Mouse (Mus musculus): Measurements from ENCODE around the gene Rpf1. TPM values are rescaled to one million over a fixed set of nuclear protein-coding genes. Genes with fewer than 3 reads are reported as not detected.

Gene Rpf1
- polyA plus RNA-seq (2016; fragmentation: Nextera tagmentation; extraction: Ambion mirVana) = 49.2 and 50.4 TPM in 2 replicates

GRCm38 (mm10) chr3:146520798-146521651 lies at the start of gene Rpf1:
Gene Rpf1, minus strand, starts transcription at chr3:146521429.
- ATAC-seq = peak; percentile 95
- H3K27me3 ChIP-seq (replicated peaks) = no peaks in the 10 kb centered on the region
- peak within 1 kb of the TSS; percentile 88 for H3K9ac ChIP-seq
- H3K4me1 ChIP-seq = peaks cover 14% of the 10 kb centered on the region
- peak within 1 kb of the TSS; percentile 88 for H3K4me3 ChIP-seq
- peak within 1 kb of the TSS; percentile 71 for H3K4me2 ChIP-seq
- no peaks in the 10 kb centered on the region for H3K9me3 ChIP-seq (replicated peaks)
- H3K27ac ChIP-seq = peak within 1 kb of the TSS; percentile 97
- under 1% methylated on average over 79 of the region's 82 CpGs for WGBS (ENCODE audit: insufficient replicate concordance)
- peaks cover 25% of the 10 kb centered on the region for H3K36me3 ChIP-seq

GRCm38 (mm10) chr3:146570939-146571338 lies 49.7 kb upstream of the Rpf1 start:
- ATAC-seq = no peak
- Histone ChIP-seq H3K27ac (no peak overlapping the region), H3K4me2 (no peak overlapping the region), H3K9me3 (replicated peaks) (no peaks in the 10 kb centered on the region), H3K36me3 (no peaks in the 10 kb centered on the region), H3K4me1 (no peaks in the 10 kb centered on the region), H3K9ac (no peak overlapping the region), H3K4me3 (no peak overlapping the region), H3K27me3 (replicated peaks) (no peaks in the 10 kb centered on the region)
- WGBS (ENCODE audit: insufficient replicate concordance) = 74% methylated on average over 6 of the region's 6 CpGs

- peak; percentile 73 for ATAC-seq
- 68% methylated on average over 10 of the region's 10 CpGs for WGBS (ENCODE audit: insufficient replicate concordance)
- Histone ChIP-seq H3K4me1 (no peaks in the 10 kb centered on the region), H3K4me3 (no peak within 1 kb of the TSS), H3K27ac (peak within 1 kb of the TSS; percentile 43), H3K9ac (no peak within 1 kb of the TSS), H3K4me2 (no peak within 1 kb of the TSS), H3K36me3 (no peaks in the 10 kb centered on the region), H3K27me3 (replicated peaks) (no peaks in the 10 kb centered on the region), H3K9me3 (replicated peaks) (no peaks in the 10 kb centered on the region)
These were observed 49.0 kb upstream of the Rpf1 start, which contains the start of gene Uox for GRCm38 (mm10) chr3:146570148-146570782. Gene Uox, plus strand, starts transcription at chr3:146570426.

GRCm38 (mm10) chr3:146569594-146569993 lies 48.4 kb upstream of the Rpf1 start:
- no peak overlapping the region for H3K9ac ChIP-seq
- H3K4me3 ChIP-seq = no peak overlapping the region
- no peaks in the 10 kb centered on the region for H3K4me1 ChIP-seq
- ATAC-seq = no peak
- no peaks in the 10 kb centered on the region for H3K9me3 ChIP-seq (replicated peaks)
- peak overlapping the region; percentile 43 for H3K27ac ChIP-seq
- H3K36me3 ChIP-seq = no peaks in the 10 kb centered on the region
- 63% methylated on average over 3 of the region's 3 CpGs for WGBS (ENCODE audit: insufficient replicate concordance)
- H3K4me2 ChIP-seq = no peak overlapping the region
- no peaks in the 10 kb centered on the region for H3K27me3 ChIP-seq (replicated peaks)

GRCm38 (mm10) chr3:146567884-146568530 lies 46.8 kb upstream of the Rpf1 start:
- Histone ChIP-seq H3K27me3 (replicated peaks) (no peaks in the 10 kb centered on the region), H3K9me3 (replicated peaks) (no peaks in the 10 kb centered on the region), H3K4me2 (no peak overlapping the region), H3K36me3 (no peaks in the 10 kb centered on the region), H3K27ac (no peak overlapping the region), H3K9ac (no peak overlapping the region), H3K4me3 (no peak overlapping the region), H3K4me1 (no peaks in the 10 kb centered on the region)
- 53% methylated on average over 9 of the region's 9 CpGs for WGBS (ENCODE audit: insufficient replicate concordance)
- no peak for ATAC-seq

- H3K36me3 ChIP-seq = no peaks in the 10 kb centered on the region
- no peak for ATAC-seq
- H3K4me3 ChIP-seq = no peak overlapping the region
- no peak overlapping the region for H3K4me2 ChIP-seq
- no peaks in the 10 kb centered on the region for H3K27me3 ChIP-seq (replicated peaks)
- WGBS (ENCODE audit: insufficient replicate concordance) = 73% methylated on average over 7 of the region's 7 CpGs
- H3K27ac ChIP-seq = no peak overlapping the region
- H3K9me3 ChIP-seq (replicated peaks) = no peaks in the 10 kb centered on the region
- H3K9ac ChIP-seq = no peak overlapping the region
- no peaks in the 10 kb centered on the region for H3K4me1 ChIP-seq
These were observed 46.1 kb upstream of the Rpf1 start for GRCm38 (mm10) chr3:146567366-146567765.

GRCm38 (mm10) chr3:146565065-146565411 lies 43.8 kb upstream of the Rpf1 start:
- Histone ChIP-seq H3K4me2 (no peak overlapping the region), H3K27ac (no peak overlapping the region), H3K27me3 (replicated peaks) (no peaks in the 10 kb centered on the region), H3K4me1 (no peaks in the 10 kb centered on the region), H3K9me3 (replicated peaks) (no peaks in the 10 kb centered on the region), H3K9ac (no peak overlapping the region), H3K36me3 (no peaks in the 10 kb centered on the region), H3K4me3 (no peak overlapping the region)
- no peak for ATAC-seq
- 77% methylated on average over 1 of the region's 1 CpGs for WGBS (ENCODE audit: insufficient replicate concordance)

GRCm38 (mm10) chr3:146564268-146565064 lies 43.2 kb upstream of the Rpf1 start:
- Histone ChIP-seq H3K9ac (no peak overlapping the region), H3K4me1 (no peaks in the 10 kb centered on the region), H3K27ac (no peak overlapping the region), H3K9me3 (replicated peaks) (no peaks in the 10 kb centered on the region), H3K4me2 (no peak overlapping the region), H3K36me3 (no peaks in the 10 kb centered on the region), H3K27me3 (replicated peaks) (no peaks in the 10 kb centered on the region), H3K4me3 (no peak overlapping the region)
- WGBS (ENCODE audit: insufficient replicate concordance) = 39% methylated on average over 14 of the region's 14 CpGs
- no peak for ATAC-seq

- no peak for ATAC-seq
- 78% methylated on average over 7 of the region's 7 CpGs for WGBS (ENCODE audit: insufficient replicate concordance)
- Histone ChIP-seq H3K36me3 (no peaks in the 10 kb centered on the region), H3K9ac (no peak overlapping the region), H3K4me1 (no peaks in the 10 kb centered on the region), H3K4me2 (no peak overlapping the region), H3K4me3 (no peak overlapping the region), H3K27me3 (replicated peaks) (0 out of 2 replicates have a peak, but pooled peaks cover 3% of the 10 kb centered on the region), H3K27ac (no peak overlapping the region), H3K9me3 (replicated peaks) (no peaks in the 10 kb centered on the region)
These were observed 41.7 kb upstream of the Rpf1 start for GRCm38 (mm10) chr3:146562936-146563335.

- Histone ChIP-seq H3K9ac (no peak overlapping the region), H3K9me3 (replicated peaks) (no peaks in the 10 kb centered on the region), H3K4me2 (no peak overlapping the region), H3K4me1 (no peaks in the 10 kb centered on the region), H3K27me3 (replicated peaks) (0 out of 2 replicates have a peak, but pooled peaks cover 3% of the 10 kb centered on the region), H3K4me3 (no peak overlapping the region), H3K27ac (no peak overlapping the region), H3K36me3 (no peaks in the 10 kb centered on the region)
- no peak for ATAC-seq
- WGBS (ENCODE audit: insufficient replicate concordance) = 67% methylated on average over 6 of the region's 6 CpGs
These were observed 36.3 kb upstream of the Rpf1 start for GRCm38 (mm10) chr3:146557507-146557906.

- ATAC-seq = no peak
- no peaks in the 10 kb centered on the region for H3K9me3 ChIP-seq (replicated peaks)
- WGBS (ENCODE audit: insufficient replicate concordance) = 64% methylated on average over 1 of the region's 1 CpGs
- H3K9ac ChIP-seq = no peak overlapping the region
- no peaks in the 10 kb centered on the region for H3K36me3 ChIP-seq
- H3K27ac ChIP-seq = no peak overlapping the region
- H3K4me3 ChIP-seq = no peak overlapping the region
- H3K4me1 ChIP-seq = no peaks in the 10 kb centered on the region
- no peak overlapping the region for H3K4me2 ChIP-seq
- H3K27me3 ChIP-seq (replicated peaks) = 0 out of 2 replicates have a peak, but pooled peaks cover 3% of the 10 kb centered on the region
These were observed 35.3 kb upstream of the Rpf1 start for GRCm38 (mm10) chr3:146556567-146556966.
